Mouse (Mus musculus) hindlimb bud, embryonic 11.5 days (tissue): Measurements from ENCODE around the gene Sirpb1b.
"Not testable (repeated sequence)": the region's sequence is repeated elsewhere in the genome, so short reads cannot be mapped to it uniquely, and the experiment has no call there.

Experiments used
- DNase-seq: peaks from one replicate; pipeline ENCODE4 v3.0.0-alpha.2; 2012; ENCODE audit warnings: low read depth, low spot score; ENCODE audit errors: extremely low spot score

Sirpb1b gene

GRCm38 (mm10) chr3:15574887-15575286, at the start of gene Sirpb1b:
TSS of gene Sirpb1b (minus strand) at chr3:15575065.
- not testable (repeated sequence) for DNase-seq

- DNase-seq: not testable (repeated sequence)
Measured at GRCm38 (mm10) chr3:15590377-15591117, 15.7 kb upstream of the Sirpb1b start.

- not testable (repeated sequence) for DNase-seq
Measured at GRCm38 (mm10) chr3:15586665-15587064, 11.8 kb upstream of the Sirpb1b start.

GRCm38 (mm10) chr3:15583452-15583851, 8.6 kb upstream of the Sirpb1b start:
- DNase-seq: no peak

- not testable (repeated sequence) for DNase-seq
Measured at GRCm38 (mm10) chr3:15582948-15583347, 8.1 kb upstream of the Sirpb1b start.

- not testable (repeated sequence) for DNase-seq
Measured at GRCm38 (mm10) chr3:15576466-15576865, 1.6 kb upstream of the Sirpb1b start.

GRCm38 (mm10) chr3:15528589-15528988, 46.3 kb downstream of the Sirpb1b start:
- DNase-seq: no peak

- not testable (repeated sequence) for DNase-seq
Measured at GRCm38 (mm10) chr3:15513608-15514007, 61.3 kb downstream of the Sirpb1b start.

- not testable (repeated sequence) for DNase-seq
Measured at GRCm38 (mm10) chr3:15507792-15508321, 67.0 kb downstream of the Sirpb1b start.

GRCm38 (mm10) chr3:15474831-15475230, 100.0 kb downstream of the Sirpb1b start:
- DNase-seq: not testable (repeated sequence)

GRCm38 (mm10) chr3:15470158-15470557, 104.7 kb downstream of the Sirpb1b start:
- not testable (repeated sequence) for DNase-seq
